ENCODE assay signal across 18 mouse cellular contexts in the genomic region with DNA sequence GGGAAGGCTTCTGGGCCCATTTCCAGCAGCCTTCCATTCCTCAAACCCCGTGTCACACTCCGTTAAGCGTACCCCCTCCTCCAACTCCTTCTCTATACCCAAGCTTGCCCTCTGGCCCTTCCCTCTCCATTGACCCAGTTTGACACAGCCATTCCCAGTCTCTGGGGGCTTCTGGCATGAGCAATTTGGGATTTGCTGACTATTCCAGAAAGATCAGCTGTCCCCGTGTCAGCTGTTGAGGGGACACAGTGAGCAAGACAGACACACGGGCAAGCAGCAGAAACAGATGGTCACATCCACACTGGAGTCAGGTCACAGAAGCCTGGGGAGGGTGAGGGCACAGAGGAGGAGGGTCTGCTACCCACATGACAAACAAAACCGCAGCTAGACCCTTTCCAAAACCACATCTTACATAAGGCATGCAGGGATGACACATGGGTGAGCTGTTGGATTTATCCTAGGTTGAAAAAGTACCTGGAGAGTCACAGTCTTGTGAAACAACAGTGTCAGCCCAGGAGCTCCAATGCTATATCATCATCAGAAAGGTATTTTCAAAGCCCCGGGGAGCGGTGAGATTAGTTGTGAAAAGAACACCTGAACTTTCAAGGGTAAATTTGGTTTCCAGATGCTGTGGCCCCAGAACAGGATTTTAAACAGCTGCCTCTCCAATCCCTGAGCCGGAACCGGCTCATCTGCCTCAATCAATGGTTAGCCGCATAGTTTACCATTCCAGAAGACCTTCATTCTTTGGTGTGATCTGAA.
DNase-seq lines count a peak whose midpoint lies in the region; ATAC-seq lines count a peak whose summit lies in the region.
"Had no signal": no experiment of that assay in that cellular context is flagged by ENCODE, and none has a peak within 500 bp of the region (broad histone marks: within the 10 kb centered on the region; RNA-seq: fewer than 3 reads in every experiment).

No protein-coding gene starts in this region.

- peak; percentile 49 to 52 for DNase-seq in cerebellum, postnatal 10 days
- DNase-seq in cerebellum, postnatal 25 days = no peak
- no peak for DNase-seq in hindbrain, embryonic 14.5 days (ENCODE audit: low spot score)
- DNase-seq in hindbrain, embryonic 10.5 days (ENCODE audit: low spot score) = no peak
- DNase-seq in forebrain, embryonic 11.5 days (ENCODE audit: low spot score) = no peak
- DNase-seq: adrenal gland, adult 2 months; cerebellum, postnatal 36 days; kidney, adult 18-20 months; liver, embryonic 13.5 days; right cerebral cortex, postnatal 25 days had no signal

- 68% methylated on average over 11 of the region's 11 CpGs for WGBS in hindbrain, embryonic 14.5 days
- 73% methylated on average over 11 of the region's 11 CpGs for WGBS in hindbrain, embryonic 10.5 days
- WGBS in neural tube, embryonic 13.5 days = 59% methylated on average over 11 of the region's 11 CpGs
- 59% methylated on average over 11 of the region's 11 CpGs for WGBS in neural tube, embryonic 15.5 days
- 84% methylated on average over 11 of the region's 11 CpGs for WGBS in forebrain, embryonic 16.5 days
- WGBS in forebrain, embryonic 11.5 days = 82% methylated on average over 11 of the region's 11 CpGs

- no peaks in the 10 kb centered on the region for H3K27me3 ChIP-seq in hindbrain, embryonic 14.5 days (ENCODE audit: control insufficient read depth, insufficient read depth, low read length)
- no peaks in the 10 kb centered on the region for H3K27me3 ChIP-seq in hindbrain, embryonic 10.5 days (ENCODE audit: insufficient read depth, poor library complexity, severe bottlenecking)
- H3K27me3 ChIP-seq in neural tube, embryonic 13.5 days = no peaks in the 10 kb centered on the region
- H3K27me3 ChIP-seq in neural tube, embryonic 15.5 days (replicated peaks) = no peaks in the 10 kb centered on the region
- H3K27me3 ChIP-seq in forebrain, embryonic 16.5 days (replicated peaks; ENCODE audit: control insufficient read depth, insufficient read depth, low read length) = no peaks in the 10 kb centered on the region
- H3K27me3 ChIP-seq in forebrain, embryonic 11.5 days (ENCODE audit: control insufficient read depth, insufficient read depth, low read length) = no peaks in the 10 kb centered on the region
- H3K27me3 ChIP-seq: heart, embryonic 15.5 days; lung, embryonic 15.5 days; midbrain, embryonic 12.5 days had no signal

- no peak overlapping the region for H3K4me2 ChIP-seq in hindbrain, embryonic 14.5 days (replicated peaks)
- H3K4me2 ChIP-seq in neural tube, embryonic 13.5 days = no peak overlapping the region
- H3K4me2 ChIP-seq in neural tube, embryonic 15.5 days = no peak overlapping the region
- H3K4me2 ChIP-seq in forebrain, embryonic 16.5 days (ENCODE audit: low read length) = no peak overlapping the region
- H3K4me2 ChIP-seq in forebrain, embryonic 11.5 days (ENCODE audit: low read depth, low read length, severe bottlenecking) = no peak overlapping the region
- H3K4me2 ChIP-seq: heart, embryonic 15.5 days; liver, embryonic 13.5 days; lung, embryonic 15.5 days; midbrain, embryonic 12.5 days had no signal

- H3K9ac ChIP-seq in hindbrain, embryonic 14.5 days = no peak overlapping the region
- no peak overlapping the region for H3K9ac ChIP-seq in neural tube, embryonic 13.5 days
- H3K9ac ChIP-seq in neural tube, embryonic 15.5 days (replicated peaks) = no peak overlapping the region
- no peak overlapping the region for H3K9ac ChIP-seq in forebrain, embryonic 16.5 days (replicated peaks; ENCODE audit: low read depth, low read length)
- H3K9ac ChIP-seq in forebrain, embryonic 11.5 days (ENCODE audit: low read length) = no peak overlapping the region
- H3K9ac ChIP-seq: heart, embryonic 15.5 days; liver, embryonic 13.5 days; lung, embryonic 15.5 days; midbrain, embryonic 12.5 days had no signal

- H3K4me3 ChIP-seq in hindbrain, embryonic 14.5 days (replicated peaks; ENCODE audit: low read length) = no peak overlapping the region
- no peak overlapping the region for H3K4me3 ChIP-seq in hindbrain, embryonic 10.5 days
- H3K4me3 ChIP-seq in neural tube, embryonic 13.5 days = no peak overlapping the region
- no peak overlapping the region for H3K4me3 ChIP-seq in neural tube, embryonic 15.5 days (replicated peaks)
- H3K4me3 ChIP-seq in forebrain, embryonic 16.5 days (replicated peaks; ENCODE audit: low read length) = no peak overlapping the region
- H3K4me3 ChIP-seq in forebrain, embryonic 11.5 days (ENCODE audit: low read depth, low read length) = no peak overlapping the region
- H3K4me3 ChIP-seq: forebrain, embryonic 10.5 days; heart, embryonic 15.5 days; liver, embryonic 13.5 days; lung, embryonic 15.5 days; midbrain, embryonic 12.5 days had no signal

- ATAC-seq in hindbrain, embryonic 14.5 days (ENCODE audit: low FRiP score) = peak; percentile 48; the same call in 1 of the 2 replicates
- ATAC-seq in neural tube, embryonic 13.5 days (ENCODE audit: low read depth) = peak; percentile 47; the same call in 1 of the 2 replicates
- ATAC-seq in neural tube, embryonic 15.5 days (ENCODE audit: low FRiP score) = no peak
- no peak for ATAC-seq in forebrain, embryonic 16.5 days
- ATAC-seq in forebrain, embryonic 11.5 days (replicated peaks; ENCODE audit: low FRiP score) = no peak

- H3K9me3 ChIP-seq in hindbrain, embryonic 14.5 days (ENCODE audit: control insufficient read depth, low read length) = no peaks in the 10 kb centered on the region
- no peaks in the 10 kb centered on the region for H3K9me3 ChIP-seq in hindbrain, embryonic 10.5 days
- no peaks in the 10 kb centered on the region for H3K9me3 ChIP-seq in neural tube, embryonic 13.5 days
- H3K9me3 ChIP-seq in neural tube, embryonic 15.5 days (replicated peaks) = no peaks in the 10 kb centered on the region
- H3K9me3 ChIP-seq in forebrain, embryonic 16.5 days (ENCODE audit: control insufficient read depth, low read length) = 0 out of 2 replicates have a peak, but pooled peaks cover 2% of the 10 kb centered on the region
- no peaks in the 10 kb centered on the region for H3K9me3 ChIP-seq in forebrain, embryonic 11.5 days (ENCODE audit: control insufficient read depth, low read length)
- H3K9me3 ChIP-seq: heart, embryonic 15.5 days; liver, embryonic 13.5 days; lung, embryonic 15.5 days; midbrain, embryonic 12.5 days had no signal

- H3K36me3 ChIP-seq in hindbrain, embryonic 14.5 days (replicated peaks; ENCODE audit: control insufficient read depth, insufficient read depth) = no peaks in the 10 kb centered on the region
- H3K36me3 ChIP-seq in hindbrain, embryonic 10.5 days = no peaks in the 10 kb centered on the region
- no peaks in the 10 kb centered on the region for H3K36me3 ChIP-seq in neural tube, embryonic 13.5 days
- H3K36me3 ChIP-seq in neural tube, embryonic 15.5 days = no peaks in the 10 kb centered on the region
- H3K36me3 ChIP-seq in forebrain, embryonic 16.5 days (ENCODE audit: control insufficient read depth, insufficient read depth) = no peaks in the 10 kb centered on the region
- H3K36me3 ChIP-seq in forebrain, embryonic 11.5 days (ENCODE audit: control insufficient read depth, insufficient read depth, low read length) = no peaks in the 10 kb centered on the region
- H3K36me3 ChIP-seq: forebrain, embryonic 10.5 days; heart, embryonic 15.5 days; liver, embryonic 13.5 days; lung, embryonic 15.5 days; midbrain, embryonic 12.5 days had no signal

- no peaks in the 10 kb centered on the region for H3K4me1 ChIP-seq in hindbrain, embryonic 14.5 days (replicated peaks; ENCODE audit: control insufficient read depth, insufficient read depth, low read length)
- peaks cover 13% of the 10 kb centered on the region; the same call in 1 of the 2 replicates for H3K4me1 ChIP-seq in hindbrain, embryonic 10.5 days (replicated peaks)
- 0 out of 2 replicates have a peak, but pooled peaks cover 9% of the 10 kb centered on the region for H3K4me1 ChIP-seq in neural tube, embryonic 13.5 days (replicated peaks)
- no peaks in the 10 kb centered on the region for H3K4me1 ChIP-seq in neural tube, embryonic 15.5 days
- H3K4me1 ChIP-seq in forebrain, embryonic 16.5 days (replicated peaks; ENCODE audit: control insufficient read depth, insufficient read depth, low read length) = no peaks in the 10 kb centered on the region
- H3K4me1 ChIP-seq in forebrain, embryonic 11.5 days (replicated peaks; ENCODE audit: control insufficient read depth, insufficient read depth, low read length) = no peaks in the 10 kb centered on the region
- H3K4me1 ChIP-seq: midbrain, embryonic 12.5 days had no signal

- H3K27ac ChIP-seq in hindbrain, embryonic 14.5 days = no peak overlapping the region
- H3K27ac ChIP-seq in hindbrain, embryonic 10.5 days = no peak overlapping the region
- no peak overlapping the region for H3K27ac ChIP-seq in neural tube, embryonic 13.5 days (replicated peaks)
- no peak overlapping the region for H3K27ac ChIP-seq in neural tube, embryonic 15.5 days (replicated peaks)
- H3K27ac ChIP-seq in forebrain, embryonic 16.5 days (ENCODE audit: low read length) = no peak overlapping the region
- no peak overlapping the region for H3K27ac ChIP-seq in forebrain, embryonic 11.5 days (ENCODE audit: low read depth, low read length)
- H3K27ac ChIP-seq: forebrain, embryonic 10.5 days; heart, embryonic 15.5 days; liver, embryonic 13.5 days; lung, embryonic 15.5 days; macrophage; midbrain, embryonic 12.5 days had no signal

Comparison
In these comparisons a context has a peak if more than half of its experiments do, and no peak if none do; other contexts are left out.
1. DNase-seq: peak in cerebellum, postnatal 10 days (2 of 2); none in cerebellum, postnatal 25 days (0 of 2), hindbrain, embryonic 14.5 days (single experiment), hindbrain, embryonic 10.5 days (single experiment) and forebrain, embryonic 11.5 days (single experiment).
2. ATAC-seq: peak in hindbrain, embryonic 14.5 days (single experiment) and neural tube, embryonic 13.5 days (single experiment); none in neural tube, embryonic 15.5 days (single experiment), forebrain, embryonic 16.5 days (single experiment) and forebrain, embryonic 11.5 days (single experiment).